Mouse (Mus musculus) bone marrow macrophage, adult 2 months (primary cell): ENCODE results near the gene Cib3.

Experiments used
- CTCF ChIP-seq: IDR thresholded peaks from 2 replicates; pipeline ENCODE4 v1.5.1; 2012; ENCODE audit warnings: low read depth, mild to moderate bottlenecking, low read length, moderate library complexity
- POLR2A ChIP-seq: IDR thresholded peaks from 2 replicates; pipeline ENCODE4 v1.6.1; 2012; ENCODE audit warnings: mild to moderate bottlenecking, low read depth, low read length, borderline replicate concordance

DNA sequence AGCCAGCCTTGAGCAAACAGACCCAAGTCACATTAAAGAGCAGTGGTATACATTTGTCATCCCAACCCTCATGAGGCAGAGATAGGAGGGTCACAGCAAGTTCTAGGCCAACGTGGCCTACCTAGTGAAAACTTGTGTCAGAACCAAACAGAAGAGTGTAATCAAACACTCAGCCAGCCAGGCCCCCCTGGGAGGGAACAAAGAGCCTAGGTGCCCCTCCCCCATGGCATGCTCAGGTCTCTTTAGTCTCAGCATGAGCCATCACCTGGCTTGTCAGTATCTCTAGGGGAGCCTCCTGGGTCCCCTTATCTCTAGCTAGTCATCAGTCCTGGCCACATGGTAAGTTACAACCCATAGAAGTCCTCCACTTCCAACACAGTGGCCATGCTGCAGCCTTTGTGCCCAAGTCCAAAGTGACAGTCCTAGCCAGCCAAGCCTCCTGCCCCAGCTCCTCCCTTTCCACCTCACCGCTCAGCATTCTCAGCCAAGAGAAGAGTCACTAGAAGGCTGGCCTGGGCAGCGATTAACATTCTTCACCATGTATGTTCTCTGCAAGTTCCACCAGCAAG, 42.9 kb downstream of the Cib3 start:
- TF ChIP-seq CTCF (no peak), POLR2A (no peak)
